Mouse (Mus musculus): ENCODE data around the gene Il6ra.

The Il6ra gene

GRCm38 (mm10) chr3:89848083-89848482 lies 64.9 kb downstream of the Il6ra start:
- DNase-seq (ENCODE audit: low spot score), result no peak

GRCm38 (mm10) chr3:89847596-89847995 lies 65.4 kb downstream of the Il6ra start:
- DNase-seq (ENCODE audit: low spot score), result no peak

DNA sequence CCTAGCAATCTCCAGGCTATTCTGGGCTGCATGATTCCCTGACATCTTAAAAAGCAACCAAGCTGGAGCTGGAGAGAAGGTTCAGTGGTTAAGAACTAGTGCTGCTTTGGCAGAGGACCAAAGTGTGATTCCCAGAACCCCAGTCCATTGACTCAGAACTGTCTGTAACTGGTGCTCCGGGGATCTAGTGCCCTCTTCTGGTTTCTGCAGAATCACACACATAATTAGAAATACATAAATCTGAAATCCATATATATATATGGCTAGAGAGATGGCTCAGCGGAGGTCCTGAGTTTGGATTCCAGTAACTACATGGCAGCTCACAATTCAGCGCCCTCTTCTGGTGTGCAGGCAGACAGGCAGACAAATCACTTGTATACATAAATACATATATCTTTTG lies 65.9 kb downstream of the Il6ra start:
- DNase-seq (ENCODE audit: low spot score), result no peak

GRCm38 (mm10) chr3:89845814-89846213 lies 67.2 kb downstream of the Il6ra start:
- no peak for DNase-seq (ENCODE audit: low spot score)

DNA sequence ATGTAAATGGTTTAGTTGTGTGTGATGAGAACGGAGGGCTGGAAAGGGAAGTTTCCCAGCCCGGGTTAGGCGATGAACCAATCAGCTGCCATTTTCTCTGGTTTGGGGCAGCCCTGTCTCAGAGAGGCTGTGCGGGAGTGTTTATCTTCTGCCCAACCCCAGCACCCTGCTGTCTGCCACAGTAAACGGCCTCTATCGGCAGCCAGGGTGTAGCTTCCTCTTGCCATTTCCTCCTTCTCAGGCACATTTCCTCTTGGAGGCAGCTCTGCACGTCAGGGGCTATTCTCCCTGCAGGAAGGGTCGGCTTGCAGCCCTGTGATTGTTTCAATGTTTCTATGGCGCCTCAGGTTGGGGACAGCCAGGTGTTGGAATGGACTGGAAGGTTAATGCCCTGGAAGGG lies 69.8 kb downstream of the Il6ra start:
- no peak for DNase-seq (ENCODE audit: low spot score)

DNA sequence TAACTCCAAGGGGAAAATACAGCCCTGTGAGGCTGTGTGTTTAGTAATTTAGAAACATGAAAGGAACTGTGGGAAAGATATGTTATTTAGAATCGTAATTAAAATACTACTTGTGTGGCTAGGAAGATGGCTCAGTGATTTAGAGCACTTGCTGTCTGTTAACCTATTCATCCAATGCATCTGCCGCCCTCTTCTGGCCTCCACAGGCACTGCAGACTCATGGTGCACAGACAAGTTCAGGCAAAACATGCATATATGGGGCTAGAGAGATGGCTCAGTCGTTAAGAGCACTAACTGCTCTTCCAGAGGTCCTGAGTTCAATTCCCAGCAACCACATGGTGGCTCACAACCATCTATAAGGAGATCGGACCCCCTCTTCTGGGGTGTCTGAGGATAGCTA lies 70.7 kb downstream of the Il6ra start:
- peak; percentile 45 for DNase-seq (ENCODE audit: low spot score)

DNA sequence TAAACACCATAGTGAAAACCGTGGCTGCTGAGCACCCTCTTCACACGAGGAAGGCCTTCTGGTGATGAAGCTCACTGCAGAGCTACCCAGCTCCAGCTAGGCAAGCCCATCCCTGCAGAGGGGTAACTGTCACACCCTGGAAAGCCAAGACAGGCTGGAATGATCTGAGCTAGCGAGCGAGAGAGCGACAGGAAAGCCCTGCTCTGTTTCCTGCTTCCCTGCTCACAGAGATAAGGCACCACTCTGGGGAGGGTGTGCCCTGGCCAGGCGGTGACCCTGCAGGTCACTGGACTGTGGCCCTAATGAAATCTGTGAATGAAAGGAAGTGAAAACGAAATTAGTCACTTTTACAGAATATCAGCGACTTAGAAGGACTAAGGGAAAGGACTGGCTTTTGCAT lies 77.6 kb downstream of the Il6ra start:
- peak; percentile 34 for DNase-seq (ENCODE audit: low spot score)

DNA sequence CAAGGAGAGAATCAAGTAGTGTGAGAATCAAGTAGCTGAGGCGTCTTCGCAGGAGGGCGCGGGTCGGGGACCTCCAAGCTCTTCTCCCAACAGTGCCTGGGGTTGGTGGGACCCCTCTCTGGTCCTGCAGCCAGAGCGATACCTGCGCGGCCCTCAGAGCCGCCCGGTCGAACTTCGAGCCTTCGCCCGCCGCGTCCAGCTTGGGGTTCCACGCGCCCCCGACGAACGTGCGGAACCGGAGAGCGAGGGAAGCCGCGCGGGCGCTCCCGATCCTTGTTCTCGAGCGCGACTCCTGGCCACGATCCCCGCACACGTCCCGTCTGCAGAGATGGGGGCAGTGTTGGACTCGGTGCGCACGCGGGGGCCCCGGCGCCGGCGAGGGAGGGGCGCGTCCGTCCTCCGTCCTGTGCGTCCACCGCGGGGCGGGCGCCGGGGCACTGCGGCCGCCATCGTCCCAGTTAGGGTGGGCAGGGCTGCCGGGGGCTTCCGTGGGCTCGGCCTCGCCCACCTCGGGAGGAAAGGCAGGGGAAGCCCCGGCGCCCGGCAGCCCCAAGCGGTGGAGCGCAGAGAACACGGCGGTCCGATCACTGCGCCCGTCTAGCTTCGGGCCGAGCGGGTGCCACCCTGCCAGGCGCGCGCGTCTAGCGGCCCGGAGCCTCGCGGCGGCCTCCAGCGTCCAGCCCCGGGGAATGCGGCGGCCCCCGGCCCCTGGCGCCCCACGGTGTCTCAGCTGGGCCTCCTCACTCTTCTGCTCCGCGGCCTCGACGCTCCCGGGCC lies 82.0 kb downstream of the Il6ra start, which contains the start of gene She:
Gene She (plus strand): TSS at position 556 of the 777 bp plus-strand sequence.
- DNase-seq (ENCODE audit: low spot score), result no peak

- DNase-seq (ENCODE audit: low spot score), result no peak
Measured at GRCm38 (mm10) chr3:89826295-89826694, 86.7 kb downstream of the Il6ra start.

GRCm38 (mm10) chr3:89823594-89823993 lies 89.4 kb downstream of the Il6ra start:
- DNase-seq (ENCODE audit: low spot score), result no peak

GRCm38 (mm10) chr3:89821548-89822480 lies 91.2 kb downstream of the Il6ra start:
- no peak for DNase-seq (ENCODE audit: low spot score)

DNA sequence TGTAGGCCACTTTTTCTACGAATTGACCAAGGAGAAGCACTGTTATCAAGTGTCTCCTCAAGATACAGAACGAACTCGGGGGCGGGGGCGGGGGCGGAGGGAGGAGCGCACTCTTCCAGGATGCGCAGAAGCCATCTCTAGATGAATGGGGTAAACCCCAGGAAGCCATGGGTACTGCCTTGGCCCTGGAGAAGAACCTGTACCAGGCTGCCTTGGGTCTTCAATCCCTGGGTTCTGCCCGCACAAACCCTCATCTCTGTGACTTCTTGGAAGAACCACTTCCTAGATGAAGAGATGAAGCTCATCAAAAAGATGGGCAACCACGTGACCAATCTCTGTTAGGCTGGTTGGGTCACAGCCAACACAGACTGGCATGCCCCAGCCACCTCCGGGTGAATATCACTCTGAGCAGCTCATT lies 91.9 kb downstream of the Il6ra start:
- no peak for DNase-seq (ENCODE audit: low spot score)

DNA sequence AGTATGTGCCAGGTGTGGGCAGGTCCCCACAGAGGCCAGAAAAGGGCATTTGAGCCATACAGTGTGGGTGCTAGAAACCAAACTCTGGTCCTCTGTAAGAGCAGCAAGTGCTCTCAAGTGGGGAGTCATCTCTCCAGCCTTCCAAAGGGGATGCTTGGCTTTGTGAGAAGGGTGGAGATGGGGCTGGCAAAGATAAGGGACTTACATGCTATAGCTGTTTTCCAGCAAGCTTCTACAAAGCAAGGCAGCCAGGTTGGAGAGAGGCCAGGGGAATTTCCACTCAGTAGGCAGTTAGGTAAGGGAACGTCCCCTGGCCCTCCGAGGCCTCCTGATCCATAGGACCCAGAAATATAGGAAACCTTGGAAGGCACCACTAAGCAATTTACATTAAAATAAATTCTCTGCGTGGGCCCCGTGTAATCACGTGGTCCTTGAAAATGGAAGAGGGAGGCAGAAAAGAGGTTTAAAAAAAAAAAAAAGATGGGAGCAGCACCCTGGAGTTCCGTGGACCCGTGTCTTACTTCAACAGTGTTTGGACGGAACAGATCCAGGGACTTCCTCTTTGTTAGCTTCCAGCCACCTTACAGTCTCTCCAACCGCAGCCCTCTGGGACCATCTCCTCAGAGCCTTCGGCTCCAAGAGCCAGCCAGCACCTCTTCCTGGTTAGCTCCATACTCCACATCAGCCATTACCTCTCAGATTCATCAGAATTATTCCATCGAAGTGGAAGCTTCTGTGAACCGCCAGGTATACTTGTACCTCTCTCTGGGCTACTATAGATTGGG lies 92.5 kb downstream of the Il6ra start:
- no peak for DNase-seq (ENCODE audit: low spot score)

DNA sequence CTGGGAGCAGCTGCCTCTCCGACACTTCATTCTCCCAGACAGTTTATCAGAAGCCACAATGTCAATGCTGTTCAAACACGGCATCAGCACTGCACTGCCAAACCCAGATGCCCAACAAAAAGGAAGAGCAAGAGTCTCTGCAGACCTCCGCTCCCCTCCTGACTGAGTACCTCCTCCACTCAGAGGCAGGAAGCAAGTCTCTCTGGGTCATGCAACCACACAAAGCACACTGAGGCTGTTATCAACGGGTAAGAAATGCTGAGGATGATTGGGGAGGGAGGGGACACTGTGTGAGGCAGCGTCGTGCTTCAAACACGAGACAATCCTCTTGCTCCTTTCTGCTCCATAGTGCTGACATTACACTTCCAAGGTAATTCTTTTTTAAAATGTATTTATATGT lies 93.1 kb downstream of the Il6ra start:
- no peak for DNase-seq (ENCODE audit: low spot score)

GRCm38 (mm10) chr3:89818605-89819004 lies 94.4 kb downstream of the Il6ra start:
- no peak for DNase-seq (ENCODE audit: low spot score)

DNA sequence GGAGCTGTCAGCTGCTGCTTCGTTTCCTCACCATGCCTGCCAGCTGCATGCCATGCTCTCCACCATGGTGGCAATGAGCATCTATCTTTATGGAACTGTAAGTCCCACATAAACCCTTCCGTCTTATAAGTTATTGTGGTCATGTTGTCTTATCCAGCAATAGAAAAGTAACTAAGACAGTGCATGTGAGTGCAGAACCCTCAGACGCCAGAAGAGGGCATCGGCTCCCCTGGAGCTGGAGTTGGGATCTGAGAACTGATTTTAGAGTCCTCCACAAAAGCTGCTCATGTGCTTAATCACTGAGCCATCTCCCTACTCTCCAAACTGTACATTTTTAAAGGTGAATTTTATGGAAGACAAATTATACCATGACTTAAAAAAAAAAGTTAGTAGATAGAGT lies 95.9 kb downstream of the Il6ra start:
- DNase-seq (ENCODE audit: low spot score), result no peak

Data from MN1 (cell line).